Mouse (Mus musculus): ENCODE data around the gene Angel2. TPM values are rescaled to one million over a fixed set of nuclear protein-coding genes. Genes with fewer than 3 reads are reported as not detected.

Angel2 gene
- 12.6 TPM in 2 replicates for polyA plus RNA-seq (2012; rRNA removed)

GRCm38 (mm10) chr1:190924812-190925211 is at the start of gene Angel2:
Gene Angel2, plus strand, starts transcription at chr1:190925112.

GRCm38 (mm10) chr1:190911415-190912123 is 13.3 kb upstream of the Angel2 start, which contains the start of gene Rps6kc1:
Gene Rps6kc1, minus strand, starts transcription at chr1:190911770.

GRCm38 (mm10) chr1:190979100-190979563 is 54.2 kb downstream of the Angel2 start, which contains the start of gene Vash2:
Gene Vash2, minus strand, starts transcription at chr1:190979296.

Other genes starting within 250 kb of the Angel2 start
- 2.7 and 3.5 TPM in 2 replicates for gene Rps6kc1, start 13.3 kb upstream of the Angel2 start, polyA plus RNA-seq (2012; rRNA removed)
- gene Vash2, start 54.2 kb downstream of the Angel2 start, polyA plus RNA-seq (2012; rRNA removed), result 0.30 and 0.32 TPM in 2 replicates
- gene Flvcr1, start 101.0 kb downstream of the Angel2 start, polyA plus RNA-seq (2012; rRNA removed), result 5.6 TPM in 2 replicates
- not detected in 2 replicates for gene Spata45, start 111.5 kb downstream of the Angel2 start, polyA plus RNA-seq (2012; rRNA removed)
- gene Tatdn3, start 137.8 kb downstream of the Angel2 start, polyA plus RNA-seq (2012; rRNA removed), result 7.3 and 8.6 TPM in 2 replicates
- 4.9 TPM in 2 replicates for gene Nsl1, start 137.9 kb downstream of the Angel2 start, polyA plus RNA-seq (2012; rRNA removed)
- 2.1 and 2.5 TPM in 2 replicates for gene Batf3, start 172.7 kb downstream of the Angel2 start, polyA plus RNA-seq (2012; rRNA removed)
- not detected in 2 replicates for gene Fam71a, start 239.7 kb downstream of the Angel2 start, polyA plus RNA-seq (2012; rRNA removed)